Mouse (Mus musculus) stomach, postnatal 0 days (tissue): ENCODE measurements around the gene Rbp3.

ENCODE experiments used
- CTCF ChIP-seq: IDR thresholded peaks from 2 replicates; pipeline ENCODE4 v1.5.1; 2016; ENCODE audit warnings: antibody characterized with exemption, low read depth, mild to moderate bottlenecking, moderate library complexity
- EP300 ChIP-seq: optimal IDR thresholded peaks from 2 replicates; pipeline ENCODE3; 2016; ENCODE audit warnings: antibody characterized with exemption

- TF ChIP-seq EP300: no peak
- no peak for TF ChIP-seq CTCF
Measured at GRCm38 (mm10) chr14:33914206-33914605, 39.6 kb upstream of the Rbp3 start.
